Mouse (Mus musculus) heart, postnatal 0 days (tissue): ENCODE data around the gene Anxa6. TPM values are rescaled to one million over a fixed set of nuclear protein-coding genes. Genes with fewer than 3 reads are reported as not detected.
A peak's percentile ranks its signal among the peaks of the same experiment; 100 is the strongest.

Experiments used
- ATAC-seq: fragments of 200-750 bp; cut with Nextera tagmentation; 2 replicates; pipeline ENCODE4 v1.8.0; 2017; ENCODE audit warnings: low read depth, moderate number of reproducible peaks, moderate library complexity; ENCODE audit not compliant: insufficient read depth
- DNase-seq: peaks from one replicate; pipeline ENCODE4 v3.0.0-alpha.2; 2016; ENCODE audit warnings: low spot score
- H3K27ac ChIP-seq: fragments of 300-500 bp; sonication (generic); 2 replicates; pipeline ENCODE4 v1.5.1; 2014; ENCODE audit warnings: low read depth, mild to moderate bottlenecking
- H3K27me3 ChIP-seq: fragments of 300-500 bp; sonication (generic); 2 replicates; pipeline ENCODE4 v1.6.1; 2014; ENCODE audit warnings: low read length, mixed read lengths; ENCODE audit not compliant: control insufficient read depth, insufficient read depth
- H3K36me3 ChIP-seq: fragments of 300-500 bp; sonication (generic); replicated peaks from 2 replicates; pipeline ENCODE4 v1.6.1; 2014; ENCODE audit warnings: low read length, mixed read lengths; ENCODE audit not compliant: control insufficient read depth, insufficient read depth
- H3K4me1 ChIP-seq: fragments of 300-500 bp; sonication (generic); 2 replicates; pipeline ENCODE4 v1.6.1; 2014; ENCODE audit warnings: antibody characterized with exemption; ENCODE audit not compliant: control insufficient read depth, insufficient read depth
- H3K4me2 ChIP-seq: fragments of 300-500 bp; sonication (generic); 2 replicates; pipeline ENCODE4 v1.6.1; 2014; ENCODE audit warnings: low read depth, mild to moderate bottlenecking, low read length, moderate library complexity
- H3K4me3 ChIP-seq: fragments of 300-500 bp; sonication (generic); 2 replicates; pipeline ENCODE4 v1.5.1; 2014; ENCODE audit warnings: low read depth, low read length
- H3K9ac ChIP-seq: fragments of 300-500 bp; sonication (generic); replicated peaks from 2 replicates; pipeline ENCODE4 v1.6.1; 2014; ENCODE audit warnings: low read depth, low read length, mixed read lengths
- H3K9me3 ChIP-seq: fragments of 300-500 bp; sonication (generic); replicated peaks from 2 replicates; pipeline ENCODE4 v1.6.1; 2016; ENCODE audit warnings: low read length; ENCODE audit not compliant: control insufficient read depth
- CTCF ChIP-seq: IDR thresholded peaks from 2 replicates; pipeline ENCODE4 v1.5.1; 2016; ENCODE audit warnings: antibody characterized with exemption, control low read depth, low read depth
- EP300 ChIP-seq: IDR thresholded peaks from 2 replicates; pipeline ENCODE4 v1.6.1; 2016; ENCODE audit warnings: antibody characterized with exemption, low read depth
- WGBS: fragments of 180-500 bp; shearing (Covaris S2); extraction: QIAGEN DNeasy Blood & Tissue Kit; methylation state at CpG from one replicate; pipeline ENCODE4 v1.1.7; 2014; 5-methylcytosine and 5-hydroxymethylcytosine counted together
- polyA plus RNA-seq: library from polyadenylated mRNA; unstranded; fragments of >200 nt; fragmentation: Nextera tagmentation; extraction: Ambion mirVana; gene quantifications from 2 replicates; pipeline ENCODE4 v1.2.1, GENCODE M21; 2015
- total RNA-seq: library from RNA; depleted of rRNA; stranded (reverse); fragments of >200 nt; gene quantifications from 2 replicates; pipeline ENCODE4 v1.2.3, GENCODE M21; 2014; ENCODE audit warnings: low replicate concordance

Gene Anxa6
- total and polyA plus RNA-seq, 2 experiments from 2014 or later, result 250 to 306 TPM

DNA sequence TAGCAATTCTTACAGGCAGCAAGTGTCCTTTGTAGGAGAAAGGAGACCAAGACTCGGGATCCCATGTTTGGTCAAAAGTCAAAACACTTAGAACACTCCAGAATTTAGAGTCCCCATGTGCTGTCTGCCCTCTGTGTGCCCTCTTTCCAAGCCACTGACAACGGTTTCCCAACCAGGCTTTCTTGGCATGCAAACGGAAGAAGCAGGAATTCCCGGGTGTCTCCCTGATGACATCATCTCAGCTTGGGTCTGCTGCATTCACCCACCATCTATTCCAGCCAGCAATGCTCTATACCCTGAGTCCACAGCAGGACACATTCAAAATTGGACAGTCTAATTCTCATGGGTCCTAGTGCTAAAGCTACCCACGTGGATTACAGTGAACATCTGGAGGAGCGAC, 11.4 kb downstream of the Anxa6 start:
- TF ChIP-seq CTCF (no peak), EP300 (no peak)
- Histone ChIP-seq H3K9ac (no peak overlapping the region), H3K27ac (peak overlapping the region; percentile 93), H3K27me3 (no peaks in the 10 kb centered on the region), H3K4me3 (no peak overlapping the region), H3K4me2 (no peak overlapping the region), H3K9me3 (no peaks in the 10 kb centered on the region), H3K36me3 (peaks cover 52% of the 10 kb centered on the region), H3K4me1 (peaks cover 93% of the 10 kb centered on the region)
- ATAC-seq (no peak), DNase-seq (no peak)
- 21% methylated on average over 6 of the region's 6 CpGs for WGBS

DNA sequence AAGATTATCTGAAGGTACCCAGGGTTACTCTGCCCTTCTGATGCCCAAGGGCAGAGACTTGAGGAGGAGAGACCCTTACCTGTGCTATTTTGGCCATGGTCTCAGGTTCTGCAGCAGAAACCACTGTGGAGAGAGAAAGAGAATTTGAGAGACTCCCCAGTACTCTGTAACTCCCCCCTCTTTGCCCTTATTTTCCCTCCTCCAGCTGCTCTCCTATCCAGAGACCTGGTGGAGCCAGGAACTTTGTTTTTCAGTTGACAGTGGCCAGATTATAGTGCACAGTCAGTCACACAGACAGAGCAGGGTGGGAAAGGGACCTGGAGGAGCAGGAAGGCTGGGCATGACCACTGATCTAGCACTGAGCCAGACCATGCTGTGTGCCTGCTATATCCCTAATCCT, 11.8 kb downstream of the Anxa6 start:
- TF ChIP-seq CTCF (no peak), EP300 (no peak)
- no peaks in the 10 kb centered on the region for H3K9me3 ChIP-seq
- H3K4me3 ChIP-seq, result no peak overlapping the region
- DNase-seq, result no peak
- H3K27me3 ChIP-seq, result no peaks in the 10 kb centered on the region
- H3K4me1 ChIP-seq, result peaks cover 93% of the 10 kb centered on the region
- H3K9ac ChIP-seq, result no peak overlapping the region
- H3K27ac ChIP-seq, result peak overlapping the region; percentile 93
- no peak overlapping the region for H3K4me2 ChIP-seq
- no peak for ATAC-seq
- H3K36me3 ChIP-seq, result peaks cover 52% of the 10 kb centered on the region

DNA sequence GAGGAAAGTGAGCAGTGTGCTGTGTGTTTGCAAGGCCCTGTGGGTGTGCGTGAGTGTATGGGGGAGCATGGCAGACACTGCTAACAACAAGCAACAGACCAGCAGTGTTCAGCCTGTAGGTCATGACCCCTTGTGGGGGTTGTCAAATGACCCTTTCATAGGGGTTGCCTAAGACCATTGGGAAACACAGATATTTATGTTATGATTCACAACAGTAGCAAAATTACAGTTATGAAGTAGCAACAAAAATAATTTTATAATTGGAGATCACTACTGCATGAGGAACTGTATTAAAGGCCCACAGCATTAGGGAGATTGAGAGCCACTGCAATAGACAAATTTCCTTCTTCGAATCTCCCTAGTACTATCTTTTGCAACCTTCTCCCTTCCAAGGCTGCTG, 13.5 kb downstream of the Anxa6 start:
- TF ChIP-seq CTCF (no peak), EP300 (no peak)
- ATAC-seq (no peak), DNase-seq (no peak)
- peaks cover 41% of the 10 kb centered on the region for H3K36me3 ChIP-seq
- peak overlapping the region; percentile 49; the same call in 1 of the 2 replicates for H3K27ac ChIP-seq
- H3K9ac ChIP-seq, result no peak overlapping the region; the same call in 1 of the 2 replicates
- no peak overlapping the region for H3K4me2 ChIP-seq
- H3K9me3 ChIP-seq, result no peaks in the 10 kb centered on the region
- H3K4me3 ChIP-seq, result no peak overlapping the region
- peaks cover 93% of the 10 kb centered on the region for H3K4me1 ChIP-seq
- H3K27me3 ChIP-seq, result no peaks in the 10 kb centered on the region
- WGBS, result 83% methylated on average over 2 of the region's 2 CpGs

DNA sequence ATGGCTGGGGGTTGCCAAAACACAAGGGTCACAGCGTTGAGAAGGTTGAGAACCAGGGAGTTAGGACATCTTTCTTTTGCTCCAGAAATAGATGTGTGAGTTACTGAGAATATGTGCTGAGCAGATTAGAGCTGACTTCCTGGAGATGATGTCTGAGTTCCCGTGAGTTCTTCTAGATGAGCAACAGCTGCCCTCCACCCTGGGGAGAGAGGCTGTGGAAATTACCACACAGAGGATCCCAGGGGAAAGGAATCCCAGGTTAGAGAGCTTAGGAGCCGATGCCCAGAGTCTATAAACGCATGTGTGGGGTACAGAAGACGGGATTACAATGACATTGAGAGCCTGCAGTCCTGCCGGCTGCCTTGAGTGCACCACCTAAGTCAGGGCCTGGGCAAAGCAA, 15.2 kb downstream of the Anxa6 start:
- Histone ChIP-seq H3K27ac (peak overlapping the region; percentile 54), H3K36me3 (peaks cover 58% of the 10 kb centered on the region), H3K9me3 (no peaks in the 10 kb centered on the region), H3K27me3 (no peaks in the 10 kb centered on the region), H3K4me3 (no peak overlapping the region), H3K4me1 (peaks cover 77% of the 10 kb centered on the region), H3K9ac (no peak overlapping the region), H3K4me2 (no peak overlapping the region)
- ATAC-seq (no peak), DNase-seq (no peak)
- WGBS, result 35% methylated on average over 6 of the region's 6 CpGs
- TF ChIP-seq EP300, result no peak
- TF ChIP-seq CTCF, result no peak

DNA sequence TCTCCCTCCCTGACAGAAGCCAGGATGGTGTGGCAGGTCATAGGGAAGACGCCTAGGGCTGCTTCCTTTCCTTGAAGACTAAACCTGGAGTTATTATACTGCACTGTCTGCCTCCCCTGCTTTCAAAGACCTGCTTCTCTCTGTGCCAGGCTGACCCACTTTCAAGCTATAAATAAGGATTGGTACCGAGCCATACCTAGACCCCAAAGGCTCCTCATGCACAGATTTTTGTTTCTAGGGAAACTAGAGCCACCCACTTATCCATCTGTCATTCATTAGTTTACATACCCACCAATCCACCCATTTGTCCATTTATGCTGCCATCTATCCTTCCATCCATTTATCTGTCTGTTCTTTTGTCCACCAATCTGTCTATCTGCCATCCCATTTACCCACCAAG, 16.0 kb downstream of the Anxa6 start:
- peaks cover 69% of the 10 kb centered on the region for H3K4me1 ChIP-seq
- no peak overlapping the region for H3K9ac ChIP-seq
- H3K27ac ChIP-seq, result peak overlapping the region; percentile 81; the same call in 1 of the 2 replicates

DNA sequence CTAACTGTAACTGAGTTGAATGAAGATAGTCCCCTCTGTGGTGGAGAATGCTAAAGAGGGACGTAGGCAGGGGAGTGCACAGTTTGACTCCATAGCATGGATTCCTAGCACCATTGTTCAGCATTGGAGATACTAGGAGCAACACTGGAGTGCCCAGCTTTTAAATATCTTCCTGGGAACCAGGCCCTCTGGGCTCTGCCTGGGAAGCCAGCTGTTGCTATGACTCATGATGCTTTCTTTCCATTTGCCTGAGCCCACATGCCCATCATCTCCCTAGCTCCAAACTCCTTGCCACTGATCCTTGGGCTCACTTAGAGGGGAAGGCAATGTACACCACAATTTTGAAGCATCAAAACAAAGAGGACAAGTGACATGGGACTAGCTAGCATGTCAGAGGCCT, 16.5 kb downstream of the Anxa6 start:
- WGBS, result 36% methylated on average over 1 of the region's 1 CpGs

More for the DNA sequence above, 16.0 kb downstream of the Anxa6 start:
- H3K4me2 ChIP-seq, result no peak overlapping the region
- no peaks in the 10 kb centered on the region for H3K9me3 ChIP-seq
- peaks cover 66% of the 10 kb centered on the region for H3K36me3 ChIP-seq
- 70% methylated on average over 2 of the region's 2 CpGs for WGBS
- TF ChIP-seq CTCF (no peak), EP300 (no peak)
- H3K27me3 ChIP-seq, result no peaks in the 10 kb centered on the region
- DNase-seq, result no peak
- ATAC-seq, result no peak
- no peak overlapping the region for H3K4me3 ChIP-seq

More for the DNA sequence above, 16.5 kb downstream of the Anxa6 start:
- Histone ChIP-seq H3K4me1 (peaks cover 64% of the 10 kb centered on the region), H3K4me3 (no peak overlapping the region), H3K27ac (peak overlapping the region; percentile 81), H3K9me3 (no peaks in the 10 kb centered on the region), H3K27me3 (no peaks in the 10 kb centered on the region), H3K36me3 (peaks cover 71% of the 10 kb centered on the region), H3K9ac (no peak overlapping the region), H3K4me2 (no peak overlapping the region)
- ATAC-seq, result no peak
- no peak for DNase-seq
- TF ChIP-seq EP300 (no peak), CTCF (no peak)
